Mouse (Mus musculus) MEL (cell line): Measurements from ENCODE around the gene Plxnc1. TPM values are rescaled to one million over a fixed set of nuclear protein-coding genes. Genes with fewer than 3 reads are reported as not detected.
A peak's percentile ranks its signal among the peaks of the same experiment; 100 is the strongest.

Source experiments
- DNase-seq: peaks from one replicate; pipeline ENCODE4 v3.0.0; 2011; ENCODE audit warnings: low read depth, low spot score
- H3K27ac ChIP-seq: 2 replicates; pipeline ENCODE4 v1.5.1; 2012; ENCODE audit warnings: low read depth, mild to moderate bottlenecking, control low read depth, low read length, moderate library complexity; ENCODE audit not compliant: control insufficient read depth
- H3K27me3 ChIP-seq, 2 experiments: fragments of 150-350 bp in 1 of 2; sonication (generic) in 1 of 2; 2 replicates each; pipeline ENCODE4 v1.6.1; 2012; ENCODE audit warnings: low read length in 2 of 2, mild to moderate bottlenecking in 2 of 2, improper control_type of control experiment in 1 of 2, moderate library complexity in 1 of 2; ENCODE audit not compliant: insufficient read depth in 2 of 2, control insufficient read depth in 1 of 2
- H3K36me3 ChIP-seq, 2 experiments: 2 replicates each; pipeline ENCODE4 v1.6.1; 2012 to 2014; ENCODE audit warnings: low read length in 2 of 2, improper control_type of control experiment in 1 of 2, inconsistent platforms in 1 of 2, mild to moderate bottlenecking in 1 of 2; ENCODE audit not compliant: insufficient read depth in 2 of 2, control insufficient read depth in 1 of 2
- H3K4me1 ChIP-seq, 2 experiments: fragments of 150-350 bp in 1 of 2; sonication (generic) in 1 of 2; 2 replicates each; pipeline ENCODE4 v1.6.1; 2012; ENCODE audit warnings: low read length in 2 of 2, improper control_type of control experiment in 1 of 2, mild to moderate bottlenecking in 1 of 2; ENCODE audit not compliant: insufficient read depth in 2 of 2, control insufficient read depth in 1 of 2
- H3K4me3 ChIP-seq, 2 experiments: fragments of 150-350 bp in 1 of 2; sonication (generic) in 1 of 2; 2 replicates each; pipeline ENCODE4 v1.5.1; 2012; ENCODE audit warnings: low read depth in 2 of 2, low read length in 2 of 2, mild to moderate bottlenecking in 2 of 2, moderate library complexity in 2 of 2, control low read depth in 1 of 2, improper control_type of control experiment in 1 of 2; ENCODE audit not compliant: control insufficient read depth in 1 of 2, insufficient read depth in 1 of 2
- H3K79me2 ChIP-seq: 2 replicates; pipeline ENCODE4 v1.6.1; 2012; ENCODE audit warnings: mild to moderate bottlenecking, low read length, moderate library complexity; ENCODE audit not compliant: control insufficient read depth, poor library complexity, insufficient read depth
- H3K9ac ChIP-seq: 2 replicates; pipeline ENCODE4 v1.6.1; 2012; ENCODE audit warnings: low read depth, mild to moderate bottlenecking, control low read depth, low read length, moderate library complexity; ENCODE audit not compliant: control insufficient read depth, poor library complexity, severe bottlenecking
- H3K9me3 ChIP-seq: fragments of 150-350 bp; sonication (generic); replicated peaks from 2 replicates; pipeline ENCODE4 v1.6.1; 2012; ENCODE audit warnings: mild to moderate bottlenecking, low read length, improper control_type of control experiment, moderate library complexity; ENCODE audit not compliant: insufficient read depth
- CHD1 ChIP-seq: IDR thresholded peaks from 2 replicates; pipeline ENCODE4 v1.6.1; 2012; ENCODE audit warnings: low read depth, mild to moderate bottlenecking, inconsistent platforms, low read length, improper control_type of control experiment
- CTCF ChIP-seq, 3 experiments: IDR thresholded peaks in 2 of 3; conservative IDR thresholded peaks in 1 of 3; 2 replicates each; pipeline ENCODE4 v1.5.1; 2011 to 2012; ENCODE audit warnings: low read length in 3 of 3, low read depth in 2 of 3, mild to moderate bottlenecking in 2 of 3, improper control_type of control experiment in 1 of 3, inconsistent platforms in 1 of 3, mixed read lengths in 1 of 3, moderate library complexity in 1 of 3; ENCODE audit not compliant: control insufficient read depth in 1 of 3, insufficient read depth in 1 of 3, poor library complexity in 1 of 3, severe bottlenecking in 1 of 3
- E2F4 ChIP-seq: IDR thresholded peaks from 2 replicates; pipeline ENCODE4 v1.6.1; 2011; ENCODE audit warnings: low read depth, low read length, improper control_type of control experiment, borderline replicate concordance
- EP300 ChIP-seq, 2 experiments: IDR thresholded peaks; 2 replicates each; pipeline ENCODE4 v1.6.1; 2011; ENCODE audit warnings: improper control_type of control experiment in 2 of 2, low read length in 2 of 2, low read depth in 1 of 2, mild to moderate bottlenecking in 1 of 2
- ETS1 ChIP-seq: IDR thresholded peaks from 2 replicates; pipeline ENCODE4 v1.6.1; 2012; ENCODE audit warnings: low read depth, mild to moderate bottlenecking, inconsistent platforms, low read length, improper control_type of control experiment, moderate library complexity
- GABPA ChIP-seq: IDR thresholded peaks from 2 replicates; pipeline ENCODE4 v1.6.1; 2012; ENCODE audit warnings: low read depth, mild to moderate bottlenecking, inconsistent platforms, low read length, improper control_type of control experiment, moderate library complexity
- GATA1 ChIP-seq: IDR thresholded peaks from 2 replicates; pipeline ENCODE4 v1.6.1; 2011; ENCODE audit warnings: low read depth, low read length, improper control_type of control experiment
- JUND ChIP-seq: IDR thresholded peaks from 2 replicates; pipeline ENCODE4 v1.6.1; 2011; ENCODE audit warnings: low read depth, mild to moderate bottlenecking, improper control_type of control experiment, low read length
- MAFK ChIP-seq: IDR thresholded peaks from 2 replicates; pipeline ENCODE4 v1.6.1; 2011; ENCODE audit warnings: low read depth, mild to moderate bottlenecking, low read length, improper control_type of control experiment, borderline replicate concordance
- MAZ ChIP-seq: IDR thresholded peaks from 2 replicates; pipeline ENCODE4 v1.6.1; 2012; ENCODE audit warnings: low read depth, mild to moderate bottlenecking, inconsistent platforms, low read length, improper control_type of control experiment
- MYB ChIP-seq: IDR thresholded peaks from 2 replicates; pipeline ENCODE4 v1.6.1; 2011; ENCODE audit warnings: mild to moderate bottlenecking, low read depth, low read length, improper control_type of control experiment
- NRF1 ChIP-seq: IDR thresholded peaks from 2 replicates; pipeline ENCODE4 v1.6.1; 2014; ENCODE audit warnings: low read depth, mild to moderate bottlenecking, inconsistent platforms, low read length, improper control_type of control experiment, moderate library complexity; ENCODE audit not compliant: poor library complexity, insufficient read depth, severe bottlenecking
- RAD21 ChIP-seq: IDR thresholded peaks from 2 replicates; pipeline ENCODE4 v1.6.1; 2011; ENCODE audit warnings: mild to moderate bottlenecking, low read depth, low read length, improper control_type of control experiment
- RCOR1 ChIP-seq: IDR thresholded peaks from 2 replicates; pipeline ENCODE4 v1.6.1; 2012; ENCODE audit warnings: low read depth, mild to moderate bottlenecking, inconsistent platforms, low read length, improper control_type of control experiment
- SMC3 ChIP-seq: IDR thresholded peaks from 2 replicates; pipeline ENCODE4 v1.6.1; 2011; ENCODE audit warnings: low read depth, low read length, improper control_type of control experiment
- TBP ChIP-seq: IDR thresholded peaks from 2 replicates; pipeline ENCODE4 v1.8.0; 2011; ENCODE audit warnings: low read depth, low read length, improper control_type of control experiment
- ZC3H11A ChIP-seq: IDR thresholded peaks from 2 replicates; pipeline ENCODE4 v1.6.1; 2012; ENCODE audit warnings: low read depth, mild to moderate bottlenecking, inconsistent platforms, low read length, improper control_type of control experiment
- ZKSCAN1 ChIP-seq: IDR thresholded peaks from 2 replicates; pipeline ENCODE4 v1.6.1; 2012; ENCODE audit warnings: low read depth, mild to moderate bottlenecking, inconsistent platforms, low read length, improper control_type of control experiment, moderate library complexity
- ZMIZ1 ChIP-seq: IDR thresholded peaks from 2 replicates; pipeline ENCODE4 v1.6.1; 2012; ENCODE audit warnings: low read depth, mild to moderate bottlenecking, inconsistent platforms, low read length, improper control_type of control experiment, moderate library complexity
- ZNF384 ChIP-seq: IDR thresholded peaks from 2 replicates; pipeline ENCODE4 v1.6.1; 2012; ENCODE audit warnings: low read depth, mild to moderate bottlenecking, inconsistent platforms, low read length, improper control_type of control experiment
- polyA plus RNA-seq, 2 experiments: library from polyadenylated mRNA; stranded (reverse) in 1 of 2; unstranded in 1 of 2; fragments of >175 nt in 1 of 2; fragments of >200 nt in 1 of 2; gene quantifications; 2 replicates each; pipeline versions ENCODE4 v1.2.1 to v1.2.4; 2012; ENCODE audit warnings: low replicate concordance in 2 of 2, low read depth in 1 of 2; ENCODE audit not compliant: insufficient read length in 2 of 2, insufficient read depth in 1 of 2, missing spikeins in 1 of 2
- total RNA-seq: library from RNA; depleted of rRNA; stranded (reverse); fragments of 300-350 nt; gene quantifications from 2 replicates; pipeline ENCODE4 v1.2.3, GENCODE M21; 2012

Gene Plxnc1
- total and polyA plus RNA-seq, 3 experiments = 15.1 to 30.1 TPM; not detected in 1

DNA sequence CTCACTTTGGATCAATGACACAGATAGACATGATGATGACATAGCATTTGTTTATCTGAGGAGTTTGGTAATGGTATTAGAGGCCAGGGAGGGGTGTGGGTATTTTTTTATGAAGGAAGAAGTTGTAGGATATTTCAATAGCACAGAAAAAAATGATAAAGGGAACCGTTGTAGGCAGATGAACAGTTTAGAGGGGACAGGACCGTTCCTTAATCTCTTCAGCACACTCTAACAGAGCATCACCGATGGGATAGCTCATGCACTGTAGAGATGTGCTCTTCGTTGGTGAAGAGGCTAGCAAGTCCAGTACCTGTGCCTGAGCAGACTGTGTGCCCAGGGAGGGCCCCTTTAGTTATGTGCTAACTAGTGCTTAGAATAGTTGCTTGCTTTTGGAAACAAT is 165.3 kb downstream of the Plxnc1 start:
- no peaks in the 10 kb centered on the region for H3K9me3 ChIP-seq
- TF ChIP-seq GATA1 (0 out of 2 replicates have a peak, but pooled peaks have one; percentile 18), ZNF384 (0 out of 2 replicates have a peak, but pooled peaks have one; percentile 39), EP300 (IDR thresholded peaks at IDR 0.05; ENCODE audit: low read depth in 1 of 2, low read length in 2 of 2) (peak in 1 of 2 experiments; percentile 70; a peak in 2 of 4 replicates), SMC3 (no peak), MYB (peak; percentile 52; the same call in 1 of the 2 replicates)
- no peak overlapping the region for H3K27ac ChIP-seq
- H3K4me3 ChIP-seq = no peak overlapping the region
- peak; percentile 18 for DNase-seq
- no peaks in the 10 kb centered on the region for H3K27me3 ChIP-seq
- peaks cover 0 to 22% of the 10 kb centered on the region in 2 experiments; a peak in 3 of 4 replicates for H3K36me3 ChIP-seq
- peaks cover 8 to 20% of the 10 kb centered on the region in 2 experiments for H3K4me1 ChIP-seq
- H3K79me2 ChIP-seq = no peaks in the 10 kb centered on the region
- no peak overlapping the region for H3K9ac ChIP-seq

DNA sequence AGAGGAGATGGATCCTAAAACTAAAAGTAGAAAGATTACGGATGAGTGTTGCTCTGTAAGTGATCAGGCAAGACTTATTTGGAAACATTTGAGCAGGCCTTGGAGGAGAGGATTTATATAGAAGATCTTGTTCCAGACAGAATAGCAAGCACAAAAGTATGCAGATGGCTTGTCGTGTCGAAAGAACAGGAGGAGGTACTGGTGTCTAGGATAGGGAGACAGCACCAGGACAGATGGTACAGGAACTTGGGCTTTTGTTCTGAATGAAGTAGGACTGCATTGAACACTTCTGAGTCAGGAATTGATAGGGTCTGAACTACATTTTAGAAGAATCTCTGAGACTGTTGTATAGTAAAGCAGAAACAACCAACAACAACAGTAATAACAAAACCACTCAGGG is 167.1 kb downstream of the Plxnc1 start:
- no peak for TF ChIP-seq TBP
- peaks cover 8 to 20% of the 10 kb centered on the region in 2 experiments for H3K4me1 ChIP-seq
- no peaks in the 10 kb centered on the region for H3K9me3 ChIP-seq
- H3K79me2 ChIP-seq = no peaks in the 10 kb centered on the region
- no peak overlapping the region for H3K9ac ChIP-seq
- H3K4me3 ChIP-seq = no peak overlapping the region
- DNase-seq = no peak
- H3K27me3 ChIP-seq = no peaks in the 10 kb centered on the region
- H3K27ac ChIP-seq = no peak overlapping the region
- peaks cover 0 to 22% of the 10 kb centered on the region in 2 experiments; a peak in 3 of 4 replicates for H3K36me3 ChIP-seq

- no peaks in the 10 kb centered on the region for H3K79me2 ChIP-seq
- no peak for TF ChIP-seq ZC3H11A
- peak; percentile 32; the same call in 1 of the 2 replicates for TF ChIP-seq ETS1
- no peak overlapping the region for H3K9ac ChIP-seq
- H3K9me3 ChIP-seq = no peaks in the 10 kb centered on the region
- H3K27ac ChIP-seq = no peak overlapping the region
- no peaks in the 10 kb centered on the region; a peak in 1 of 4 replicates for H3K4me1 ChIP-seq
- H3K4me3 ChIP-seq = no peak overlapping the region
- H3K36me3 ChIP-seq = no peaks in the 10 kb centered on the region; a peak in 2 of 4 replicates
- H3K27me3 ChIP-seq = no peaks in the 10 kb centered on the region
- DNase-seq = peak; percentile 67
Measured at GRCm38 (mm10) chr10:94771496-94771895, 173.1 kb downstream of the Plxnc1 start.

GRCm38 (mm10) chr10:94747011-94747410 is 197.6 kb downstream of the Plxnc1 start:
- no peak for DNase-seq
- H3K36me3 ChIP-seq = no peaks in the 10 kb centered on the region; a peak in 3 of 4 replicates
- H3K27me3 ChIP-seq = no peaks in the 10 kb centered on the region
- no peaks in the 10 kb centered on the region for H3K79me2 ChIP-seq
- no peaks in the 10 kb centered on the region for H3K9me3 ChIP-seq
- H3K4me3 ChIP-seq = no peak overlapping the region
- no peak overlapping the region for H3K9ac ChIP-seq
- no peaks in the 10 kb centered on the region; a peak in 1 of 4 replicates for H3K4me1 ChIP-seq
- H3K27ac ChIP-seq = no peak overlapping the region
- no peak for TF ChIP-seq RAD21
- TF ChIP-seq NRF1 = no peak
- no peak for TF ChIP-seq E2F4
- no peak for TF ChIP-seq GABPA
- TF ChIP-seq ZNF384 = no peak
- TF ChIP-seq ETS1 = no peak
- TF ChIP-seq JUND = no peak
- no peak for TF ChIP-seq RCOR1
- TF ChIP-seq ZMIZ1 = no peak
- TF ChIP-seq MAFK = no peak
- TF ChIP-seq ZKSCAN1 = no peak
- no peak for TF ChIP-seq SMC3
- no peak for TF ChIP-seq CHD1
- TF ChIP-seq MAZ = no peak
- TF ChIP-seq CTCF (IDR thresholded peaks at IDR 0.05 in 2 of 3, conservative IDR thresholded peaks at IDR 0.05 in 1 of 3; ENCODE audit: control insufficient read depth in 1 of 3, insufficient read depth in 1 of 3, low read depth in 2 of 3, low read length in 3 of 3, poor library complexity in 1 of 3, severe bottlenecking in 1 of 3) = no peak
- TF ChIP-seq, all 39 proteins: peak for 0
